Comparison of ENCODE assay signal across 41 mouse cellular contexts in the genomic region with DNA sequence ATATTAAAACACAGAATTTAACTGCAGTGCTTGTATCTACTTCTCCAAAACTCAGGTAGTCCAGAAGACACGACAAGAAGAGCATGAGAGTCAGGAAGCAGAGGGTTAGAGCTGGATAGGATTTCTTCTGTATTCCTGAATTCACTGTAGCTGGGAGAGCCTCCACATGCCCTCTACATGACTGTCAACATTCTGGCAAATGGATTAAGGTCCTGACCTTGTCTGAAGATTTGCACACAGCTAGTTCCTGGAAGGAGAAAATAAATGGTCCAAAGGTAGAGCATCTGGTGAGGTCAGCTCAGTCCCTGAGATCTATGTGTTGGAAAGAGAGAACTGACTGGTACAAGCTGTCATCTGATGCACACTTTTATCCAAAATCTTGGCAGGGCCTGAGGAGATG. TPM values are rescaled to one million over a fixed set of nuclear protein-coding genes. Genes with fewer than 3 reads are reported as not detected.
"Had no signal": no experiment of that assay in that cellular context is flagged by ENCODE, and none has a peak within 500 bp of the region (broad histone marks: within the 10 kb centered on the region; RNA-seq: fewer than 3 reads in every experiment).

No protein-coding gene starts in this region.

RNA-seq across cellular contexts. Expression of a gene that starts 5.6 kb away (rescaled TPM):
- total RNA-seq: heart, postnatal 10 days; heart, postnatal 14 days; heart, postnatal 25 days; heart, postnatal 36 days; heart, postnatal 4 days; hematopoietic stem cell, adult 5-6 weeks; hindbrain, postnatal 0 days; layer of hippocampus, adult 18-20 months; layer of hippocampus, adult 2 months; layer of hippocampus, adult 8-10 months; layer of hippocampus, postnatal 10 days; layer of hippocampus, postnatal 14 days; layer of hippocampus, postnatal 25 days; layer of hippocampus, postnatal 36 days; left cerebral cortex, adult 18-20 months had no signal
- polyA plus RNA-seq: heart, embryonic 10.5 days; heart, embryonic 11.5 days; heart, embryonic 12.5 days; heart, embryonic 13.5 days; heart, embryonic 14.5 days; heart, embryonic 15.5 days; heart, embryonic 16.5 days; heart, postnatal 0 days; hindbrain, embryonic 10.5 days; hindbrain, embryonic 11.5 days; hindbrain, embryonic 12.5 days; hindbrain, embryonic 13.5 days; hindbrain, embryonic 14.5 days; hindbrain, embryonic 15.5 days; hindbrain, embryonic 16.5 days; hindbrain, postnatal 0 days; inflammation-experienced regulatory T-cells, adult 6 months; intestine, embryonic 14.5 days; intestine, embryonic 15.5 days; intestine, embryonic 16.5 days; intestine, postnatal 0 days; kidney, adult 2 months; kidney, embryonic 14.5 days; kidney, embryonic 15.5 days; kidney, embryonic 16.5 days; kidney, postnatal 0 days; large intestine, adult 2 months had no signal
